Mouse (Mus musculus) embryonic fibroblast, embryonic 13.5 days (primary cell): ENCODE measurements around the gene Zbtb12. TPM values are rescaled to one million over a fixed set of nuclear protein-coding genes. Genes with fewer than 3 reads are reported as not detected.

Experiments used
- H3K27ac ChIP-seq: 2 replicates; pipeline ENCODE4 v1.5.1; 2012; ENCODE audit warnings: low read length, control low read depth, inconsistent platforms; ENCODE audit not compliant: insufficient read depth
- H3K4me1 ChIP-seq: 2 replicates; pipeline ENCODE4 v1.6.1; 2011; ENCODE audit warnings: low read length; ENCODE audit not compliant: control insufficient read depth, insufficient read depth
- H3K4me3 ChIP-seq: 2 replicates; pipeline ENCODE4 v1.5.1; 2011; ENCODE audit warnings: mild to moderate bottlenecking, control low read depth, low read length; ENCODE audit not compliant: insufficient read depth
- CTCF ChIP-seq: IDR thresholded peaks from 2 replicates; pipeline ENCODE4 v1.5.1; 2011; ENCODE audit warnings: mild to moderate bottlenecking, control low read depth, low read length, moderate library complexity, borderline replicate concordance; ENCODE audit not compliant: insufficient read depth
- POLR2A ChIP-seq: IDR thresholded peaks from 2 replicates; pipeline ENCODE4 v1.6.1; 2011; ENCODE audit warnings: low read depth, mild to moderate bottlenecking, control low read depth, low read length, moderate library complexity
- polyA plus RNA-seq: library from polyadenylated mRNA; stranded (reverse); fragments of >200 nt; gene quantifications from 2 replicates; pipeline ENCODE4 v1.2.4, GENCODE M21; 2011; ENCODE audit warnings: low read depth; ENCODE audit not compliant: missing spikeins, insufficient read length

The Zbtb12 gene
- polyA plus RNA-seq, 1 experiment, result 16.2 TPM

DNA sequence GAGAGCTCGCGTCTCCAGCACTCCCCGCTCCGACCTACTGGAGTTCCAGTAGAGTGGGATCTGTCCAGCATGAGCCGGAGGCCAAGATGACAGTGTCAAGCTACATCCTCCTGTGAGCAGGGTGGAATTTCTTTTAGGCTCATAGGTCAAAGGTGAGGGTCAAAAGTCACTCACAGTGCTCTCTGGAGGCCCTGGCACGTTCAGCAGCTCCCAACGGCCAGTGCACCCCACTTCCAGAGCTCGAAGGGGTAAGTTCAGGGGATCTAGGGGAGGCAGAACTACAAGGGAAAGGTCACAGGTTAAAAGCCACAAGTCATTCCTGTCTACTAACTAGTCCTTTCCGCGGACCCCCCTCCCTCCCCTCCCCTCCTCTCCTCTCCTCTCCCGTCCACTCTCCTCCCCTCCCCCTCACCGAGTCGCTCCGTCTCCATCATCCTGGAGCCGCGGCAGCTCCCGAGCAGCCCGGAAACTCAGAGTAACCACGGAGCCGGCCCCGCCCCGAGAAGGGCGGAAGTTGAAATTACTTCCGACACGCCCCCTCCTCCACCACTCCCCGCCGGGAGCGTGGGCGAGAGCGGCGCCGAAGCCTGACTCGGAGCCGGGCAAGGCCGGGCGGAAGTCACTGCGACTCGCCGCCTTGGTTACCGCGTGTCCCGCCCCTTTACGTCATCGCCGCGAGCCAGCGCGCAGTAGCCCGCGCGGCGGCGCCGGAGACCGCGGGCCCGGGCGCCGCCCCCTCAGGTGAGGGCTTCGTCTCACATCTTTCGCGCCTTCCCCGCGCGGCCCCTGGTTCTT lies 29.4 kb upstream of the Zbtb12 start, which contains the start of the genes Skiv2l and Nelfe:
TSS of gene Skiv2l (minus strand) at position 489 of the 795 bp plus-strand sequence.
TSS of gene Nelfe (plus strand) at position 670 of the 795 bp plus-strand sequence.
- peak; percentile 64 for TF ChIP-seq POLR2A
- TF ChIP-seq CTCF, result no peak
- peak within 1 kb of the TSS; percentile 88 for H3K4me3 ChIP-seq
- H3K27ac ChIP-seq, result no peak within 1 kb of the TSS
- H3K4me1 ChIP-seq, result 0 out of 2 replicates have a peak, but pooled peaks cover 3% of the 10 kb centered on the region

DNA sequence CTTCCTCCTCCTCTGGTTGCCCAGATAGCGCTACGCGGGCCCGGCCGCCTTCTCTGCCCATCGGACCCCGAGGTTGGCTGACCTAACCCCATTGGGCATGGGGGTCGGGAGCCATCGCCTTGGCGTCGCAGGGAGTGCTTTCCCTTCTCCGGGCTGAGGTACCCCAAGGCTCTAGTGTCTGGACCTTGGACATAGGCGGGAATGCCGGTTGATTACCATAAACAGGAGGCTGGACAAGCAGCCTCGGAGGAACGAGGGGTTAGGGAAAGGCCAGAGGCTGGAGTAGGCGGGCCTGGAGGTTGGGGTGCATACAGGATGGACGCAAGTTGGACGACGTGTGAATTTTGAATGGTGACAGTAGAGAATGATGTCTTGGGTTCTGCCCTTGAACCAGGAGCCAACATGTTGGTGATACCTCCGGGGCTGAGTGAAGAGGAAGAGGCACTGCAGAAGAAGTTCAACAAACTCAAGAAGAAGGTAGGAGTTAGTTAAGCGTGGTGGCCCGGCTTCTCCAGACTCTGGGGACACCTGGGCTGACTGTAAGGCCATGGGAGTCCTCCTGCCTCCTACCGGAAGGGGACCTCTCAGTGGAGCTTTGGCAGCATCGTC lies 28.7 kb upstream of the Zbtb12 start:
- no peak overlapping the region for H3K27ac ChIP-seq

DNA sequence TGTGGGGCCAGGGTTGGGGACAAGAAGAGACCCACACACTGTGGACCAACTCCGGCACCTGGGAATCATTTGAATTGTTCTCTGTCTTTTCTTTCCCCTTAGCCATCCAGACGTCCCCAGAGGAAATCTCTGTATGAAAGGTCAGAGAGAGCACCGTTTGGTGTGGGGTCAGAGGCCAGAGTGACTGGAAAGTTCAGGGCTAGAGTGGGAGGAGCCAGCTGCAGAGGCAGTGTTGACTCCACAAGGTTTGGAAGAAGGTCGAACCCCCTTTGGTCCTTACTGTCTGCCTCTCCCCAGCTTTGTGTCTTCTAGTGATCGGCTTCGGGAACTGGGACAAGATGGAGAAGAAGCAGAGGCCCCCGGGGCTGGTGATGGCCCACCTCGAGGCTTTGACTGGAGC lies 25.8 kb upstream of the Zbtb12 start:
- no peak overlapping the region for H3K27ac ChIP-seq
- TF ChIP-seq CTCF, result no peak
- TF ChIP-seq POLR2A, result no peak
- 0 out of 2 replicates have a peak, but pooled peaks cover 3% of the 10 kb centered on the region for H3K4me1 ChIP-seq
- H3K4me3 ChIP-seq, result no peak overlapping the region

More for the DNA sequence above, 28.7 kb upstream of the Zbtb12 start:
- H3K4me1 ChIP-seq, result 0 out of 2 replicates have a peak, but pooled peaks cover 3% of the 10 kb centered on the region
- TF ChIP-seq POLR2A (no peak), CTCF (no peak)
- peak overlapping the region; percentile 84 for H3K4me3 ChIP-seq

DNA sequence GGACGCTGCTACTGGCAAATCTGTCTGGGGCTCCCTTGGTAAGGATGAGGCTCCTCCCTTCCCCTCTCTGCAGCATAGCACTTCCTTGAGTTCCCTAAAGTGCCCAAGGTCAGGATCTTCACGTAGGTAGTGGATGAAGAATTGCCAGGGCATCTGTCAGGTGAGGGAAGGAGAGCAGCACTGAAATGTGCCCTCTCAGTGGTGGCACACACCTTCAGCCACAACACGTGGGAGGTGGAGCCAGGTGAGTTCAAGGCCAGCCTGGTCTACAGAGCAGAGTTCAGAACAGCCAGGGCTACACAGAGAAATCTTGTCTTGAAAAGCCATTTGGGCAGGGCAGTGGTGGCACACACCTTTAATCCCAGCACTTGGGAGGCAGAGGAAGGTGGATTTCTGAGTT lies 24.5 kb upstream of the Zbtb12 start:
- Histone ChIP-seq H3K4me1 (0 out of 2 replicates have a peak, but pooled peaks cover 3% of the 10 kb centered on the region), H3K27ac (no peak overlapping the region), H3K4me3 (no peak overlapping the region)
- TF ChIP-seq POLR2A (no peak), CTCF (no peak)

DNA sequence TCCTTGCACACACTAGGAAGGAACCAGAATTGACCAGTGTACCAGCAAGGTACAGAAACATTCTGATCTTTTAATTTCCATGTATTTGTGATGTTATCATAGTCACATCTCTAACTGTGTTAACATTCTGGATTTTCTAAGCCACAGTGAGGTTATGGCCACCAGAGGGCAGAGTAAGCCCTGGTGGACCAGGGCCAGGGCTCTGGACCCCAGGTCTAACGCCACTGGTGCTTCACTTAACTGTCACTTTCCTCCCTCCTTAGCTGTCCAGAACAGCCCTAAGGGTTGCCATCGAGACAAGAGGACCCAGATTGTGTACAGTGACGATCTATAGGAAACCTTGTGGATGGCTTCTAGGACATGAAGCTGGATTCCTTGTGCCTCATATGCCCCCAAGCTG lies 23.5 kb upstream of the Zbtb12 start:
- TF ChIP-seq CTCF (peak; percentile 62), POLR2A (no peak)
- Histone ChIP-seq H3K27ac (no peak overlapping the region), H3K4me1 (0 out of 2 replicates have a peak, but pooled peaks cover 3% of the 10 kb centered on the region), H3K4me3 (no peak overlapping the region)

DNA sequence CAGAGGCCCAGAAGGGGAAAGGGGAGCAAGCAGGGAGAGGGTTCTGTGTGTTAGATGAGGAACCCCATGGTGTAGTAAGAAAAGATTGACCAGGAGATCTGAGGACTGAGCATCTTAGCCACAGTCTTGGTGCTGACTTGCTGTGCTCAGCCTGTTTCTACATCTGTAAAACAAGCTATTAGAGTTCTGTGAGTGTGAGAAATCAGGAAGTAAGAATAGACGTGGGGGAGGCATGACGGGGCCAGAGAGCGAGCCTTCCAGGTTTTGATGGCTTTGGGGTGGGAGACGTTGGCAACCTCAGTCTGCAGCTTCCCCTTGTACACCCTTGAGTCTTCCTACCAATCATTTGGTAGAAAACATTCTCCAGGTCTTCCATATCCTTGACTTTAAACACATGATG lies 20.6 kb upstream of the Zbtb12 start:
- Histone ChIP-seq H3K4me1 (no peaks in the 10 kb centered on the region), H3K27ac (no peak overlapping the region), H3K4me3 (no peak overlapping the region)
- no peak for TF ChIP-seq POLR2A
- TF ChIP-seq CTCF, result no peak

DNA sequence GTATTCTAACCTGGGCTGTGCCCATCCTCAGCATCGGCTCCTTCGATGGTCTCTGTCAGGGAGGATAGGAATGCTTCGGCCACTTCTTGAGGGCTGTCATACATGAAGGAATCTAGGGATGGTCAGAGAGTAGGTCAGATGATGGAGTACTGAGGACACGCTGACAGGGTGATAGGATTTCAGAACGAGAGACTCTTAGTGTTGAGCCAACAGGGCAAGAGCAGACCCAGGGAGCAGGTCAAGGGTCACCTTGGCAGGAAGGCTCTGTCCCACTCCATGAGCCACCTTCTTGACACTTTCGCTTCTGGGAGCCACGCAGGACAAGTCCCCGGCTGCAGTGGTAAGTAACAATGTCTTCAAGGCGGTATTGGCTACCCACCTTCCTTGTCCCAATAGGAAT lies 18.8 kb upstream of the Zbtb12 start:
- no peak overlapping the region for H3K27ac ChIP-seq
- no peak overlapping the region for H3K4me3 ChIP-seq
- no peaks in the 10 kb centered on the region for H3K4me1 ChIP-seq
- TF ChIP-seq POLR2A (no peak), CTCF (no peak)

DNA sequence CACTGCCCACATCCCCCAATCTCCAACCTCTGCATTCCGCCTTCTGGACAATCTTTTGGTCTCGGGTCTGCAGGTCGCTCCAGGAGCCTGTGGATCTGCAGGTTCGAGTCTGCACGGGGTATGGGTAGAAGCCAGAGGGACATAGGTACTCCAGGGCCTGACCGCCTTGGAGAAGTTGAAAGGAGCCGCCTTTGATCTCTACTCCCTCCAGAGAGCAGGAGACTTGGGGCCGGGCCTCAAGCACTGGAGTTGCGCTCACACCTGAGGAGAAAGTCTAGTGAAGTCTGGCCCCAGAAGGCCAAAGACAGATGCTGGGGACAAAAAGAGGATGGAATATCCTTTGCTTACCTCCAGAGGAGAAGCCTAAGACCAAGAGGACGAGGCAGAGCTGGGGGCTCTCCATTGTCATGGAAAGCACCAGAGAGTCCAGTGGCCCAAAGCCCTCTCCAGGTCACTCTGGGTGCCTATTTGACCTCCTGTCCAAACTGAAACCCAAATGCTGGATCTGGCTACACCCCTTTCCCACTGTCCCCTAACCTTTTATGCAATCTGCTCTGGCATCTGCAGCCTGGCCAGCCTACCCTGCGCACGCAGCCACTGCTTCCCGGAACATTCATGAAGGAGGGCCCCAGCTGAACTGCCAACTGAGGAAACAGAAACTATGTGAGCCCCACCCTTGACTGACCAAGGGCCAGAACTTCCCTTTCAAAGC lies 17.4 kb upstream of the Zbtb12 start:
- no peak overlapping the region for H3K4me3 ChIP-seq
- TF ChIP-seq POLR2A (no peak), CTCF (no peak)
- no peak overlapping the region for H3K27ac ChIP-seq
- no peaks in the 10 kb centered on the region for H3K4me1 ChIP-seq

DNA sequence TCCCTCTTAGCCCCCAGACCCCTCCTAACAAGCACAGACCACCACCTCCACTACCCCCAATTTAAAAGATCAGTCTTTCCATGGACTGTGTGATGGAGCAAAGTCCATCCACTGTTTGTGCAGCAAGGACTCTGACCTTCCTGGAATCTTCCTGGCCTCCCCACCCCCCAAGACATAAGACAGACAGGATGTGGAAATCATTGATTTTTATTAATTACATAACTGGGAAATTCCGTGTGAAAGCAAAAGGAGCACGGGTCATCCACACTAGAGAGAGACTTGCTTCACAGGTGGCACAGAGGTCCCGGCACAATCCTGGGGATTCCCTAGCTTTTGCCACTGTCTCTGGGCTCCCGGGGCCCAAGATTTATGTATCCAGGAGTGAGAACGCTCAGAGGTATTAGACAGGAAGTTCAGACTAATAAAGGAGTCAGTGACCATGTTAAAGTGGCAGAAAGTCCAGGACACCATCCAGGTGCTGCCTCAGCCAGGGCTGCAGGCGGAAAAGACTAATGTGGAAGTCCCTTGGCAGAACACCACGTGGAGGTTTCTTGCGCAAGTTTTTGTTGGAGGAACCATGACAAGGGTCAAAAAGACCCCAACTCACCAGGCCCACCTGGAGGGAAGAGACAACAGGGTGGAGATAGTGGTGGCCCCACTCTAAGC lies 16.7 kb upstream of the Zbtb12 start, which contains the start of gene Cfb:
TSS of gene Cfb (minus strand) at position 103 of the 666 bp plus-strand sequence.
- TF ChIP-seq POLR2A, result no peak
- Histone ChIP-seq H3K4me1 (no peaks in the 10 kb centered on the region), H3K27ac (no peak within 1 kb of the TSS), H3K4me3 (no peak within 1 kb of the TSS)
